ENCODE assay signal across 9 mouse cellular contexts in the genomic region with DNA sequence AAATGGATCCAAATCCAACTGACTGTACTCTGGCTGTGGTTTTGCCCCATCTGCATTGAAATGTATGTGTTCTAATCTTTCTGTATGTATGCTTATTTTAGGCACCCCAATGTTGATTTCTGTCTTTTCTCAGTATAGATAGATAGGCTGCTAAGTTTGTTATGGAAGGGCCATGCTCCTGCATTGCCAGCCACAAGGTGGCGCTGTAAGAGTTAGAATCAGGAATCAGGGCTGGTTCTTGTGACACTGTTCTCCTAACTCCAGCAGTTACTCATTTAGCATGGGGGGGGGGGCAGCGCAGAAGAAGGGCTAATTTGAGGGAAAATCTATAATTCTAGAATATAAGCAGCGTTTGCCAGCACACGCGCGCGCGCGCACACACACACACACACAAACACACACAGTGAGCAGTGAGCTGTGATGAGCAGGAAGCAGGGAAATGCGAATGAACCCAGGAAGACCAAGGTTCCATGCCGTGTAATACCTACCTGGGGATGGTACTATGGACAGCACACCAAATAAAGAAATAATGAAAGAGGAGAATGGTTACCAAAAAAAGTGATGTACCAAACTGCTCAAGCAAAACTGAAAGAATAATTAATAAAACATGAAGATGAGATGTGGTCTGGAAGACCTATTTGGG.
DNase-seq lines count a peak whose midpoint lies in the region; TF ChIP-seq lines count a peak whose summit lies in the region.
"Had no signal": no experiment of that assay in that cellular context is flagged by ENCODE, and none has a peak within 500 bp of the region (broad histone marks: within the 10 kb centered on the region; RNA-seq: fewer than 3 reads in every experiment).

No protein-coding gene starts in this region.

- no peak overlapping the region for H3K9ac ChIP-seq in MEL (ENCODE audit: control insufficient read depth, low read depth, low read length, poor library complexity, severe bottlenecking)
- H3K9ac ChIP-seq: limb, embryonic 15.5 days had no signal

- H3K27me3 ChIP-seq in MEL (ENCODE audit: control insufficient read depth in 1 of 2, insufficient read depth in 2 of 2, low read length in 2 of 2): no peaks in the 10 kb centered on the region
- H3K27me3 ChIP-seq: limb, embryonic 15.5 days had no signal

- no peak overlapping the region for H3K27ac ChIP-seq in MEL (ENCODE audit: control insufficient read depth, low read depth, low read length)
- H3K27ac ChIP-seq: limb, embryonic 15.5 days had no signal

- TF ChIP-seq POLR2A in MEL (IDR thresholded peaks at IDR 0.05; ENCODE audit: control insufficient read depth in 1 of 2, insufficient read depth in 1 of 2, low read depth in 1 of 2, low read length in 2 of 2, poor library complexity in 1 of 2): no peak

- TF ChIP-seq RAD21 in MEL (IDR thresholded peaks at IDR 0.05; ENCODE audit: low read depth, low read length): peak; percentile 46

- DNase-seq in MEL (ENCODE audit: low read depth, low spot score): peak; percentile 64
- peak; percentile 80 for DNase-seq in adrenal gland, postnatal 36 days
- DNase-seq in embryo, embryonic 9.5 days (ENCODE audit: extremely low spot score): peak; percentile 61
- peak; percentile 12 to 42 for DNase-seq in heart, adult 9 months (ENCODE audit: low spot score in 2 of 2)
- peak; percentile 81 for DNase-seq in layer of hippocampus, adult 11-12 months (ENCODE audit: low spot score)
- DNase-seq in lung, postnatal 14 days: peak; percentile 73
- peak; percentile 80 for DNase-seq in right cerebral cortex, postnatal 14 days
- no peak for DNase-seq in MN1 (ENCODE audit: low spot score)

- H3K9me3 ChIP-seq in MEL (replicated peaks; ENCODE audit: insufficient read depth, low read length): no peaks in the 10 kb centered on the region
- H3K9me3 ChIP-seq: limb, embryonic 15.5 days had no signal

- H3K36me3 ChIP-seq in MEL (ENCODE audit: control insufficient read depth in 1 of 2, insufficient read depth in 2 of 2, low read length in 2 of 2): peaks cover 0 to 2% of the 10 kb centered on the region in 2 experiments; a peak in 1 of 4 replicates

- H3K79me2 ChIP-seq in MEL (ENCODE audit: control insufficient read depth, insufficient read depth, low read length, poor library complexity): no peaks in the 10 kb centered on the region

- no peak for TF ChIP-seq EP300 in MEL (IDR thresholded peaks at IDR 0.05; ENCODE audit: low read depth in 1 of 2, low read length in 2 of 2)

- TF ChIP-seq CTCF in MEL (IDR thresholded peaks at IDR 0.05 in 2 of 3, conservative IDR thresholded peaks at IDR 0.05 in 1 of 3; ENCODE audit: control insufficient read depth in 1 of 3, insufficient read depth in 1 of 3, low read depth in 2 of 3, low read length in 3 of 3, poor library complexity in 1 of 3, severe bottlenecking in 1 of 3): peak; percentile 51 to 74 (median 69)

- no peak overlapping the region for H3K4me3 ChIP-seq in MEL (ENCODE audit: control insufficient read depth in 1 of 2, insufficient read depth in 1 of 2, low read depth in 2 of 2, low read length in 2 of 2)
- H3K4me3 ChIP-seq: limb, embryonic 15.5 days had no signal

- no peaks in the 10 kb centered on the region for H3K4me1 ChIP-seq in MEL (ENCODE audit: control insufficient read depth in 1 of 2, insufficient read depth in 2 of 2, low read length in 2 of 2)
- H3K4me1 ChIP-seq: limb, embryonic 15.5 days had no signal

TF ChIP-seq in MEL, 35 proteins besides CTCF, POLR2A, EP300 and RAD21:
- TF ChIP-seq POLR2AphosphoS2 (IDR thresholded peaks at IDR 0.05; ENCODE audit: low read length) (no peak), USF2 (IDR thresholded peaks at IDR 0.05; ENCODE audit: borderline replicate concordance in 1 of 2, insufficient read depth in 1 of 2, low read depth in 1 of 2, low read length in 2 of 2) (no peak), SIN3A (IDR thresholded peaks at IDR 0.05; ENCODE audit: low read length) (no peak), MYB (IDR thresholded peaks at IDR 0.05; ENCODE audit: low read depth, low read length) (no peak), NRF1 (IDR thresholded peaks at IDR 0.05; ENCODE audit: insufficient read depth, low read depth, low read length, poor library complexity, severe bottlenecking) (no peak), TCF12 (IDR thresholded peaks at IDR 0.05; ENCODE audit: low read depth, low read length) (no peak), SMC3 (IDR thresholded peaks at IDR 0.05; ENCODE audit: low read depth, low read length) (peak; percentile 53), ZC3H11A (IDR thresholded peaks at IDR 0.05; ENCODE audit: low read depth, low read length) (0 out of 2 replicates have a peak, but pooled peaks have one; percentile 12), MAFK (IDR thresholded peaks at IDR 0.05; ENCODE audit: borderline replicate concordance, low read depth, low read length) (no peak), GABPA (IDR thresholded peaks at IDR 0.05; ENCODE audit: low read depth, low read length) (no peak), MAZ (IDR thresholded peaks at IDR 0.05; ENCODE audit: low read depth, low read length) (no peak), GATA1 (IDR thresholded peaks at IDR 0.05; ENCODE audit: low read depth, low read length) (no peak), MYC (IDR thresholded peaks at IDR 0.05; ENCODE audit: low read depth, low read length) (no peak), UBTF (IDR thresholded peaks at IDR 0.05; ENCODE audit: borderline replicate concordance, insufficient read depth, low read depth, low read length) (no peak), JUND (IDR thresholded peaks at IDR 0.05; ENCODE audit: low read depth, low read length) (no peak)
